Mouse (Mus musculus): Measurements from ENCODE around the gene Trim25.
A peak's percentile ranks its signal among the peaks of the same experiment; 100 is the strongest.
"Not testable (repeated sequence)": the region's sequence is repeated elsewhere in the genome, so short reads cannot be mapped to it uniquely, and the experiment has no call there.

Trim25 gene

DNA sequence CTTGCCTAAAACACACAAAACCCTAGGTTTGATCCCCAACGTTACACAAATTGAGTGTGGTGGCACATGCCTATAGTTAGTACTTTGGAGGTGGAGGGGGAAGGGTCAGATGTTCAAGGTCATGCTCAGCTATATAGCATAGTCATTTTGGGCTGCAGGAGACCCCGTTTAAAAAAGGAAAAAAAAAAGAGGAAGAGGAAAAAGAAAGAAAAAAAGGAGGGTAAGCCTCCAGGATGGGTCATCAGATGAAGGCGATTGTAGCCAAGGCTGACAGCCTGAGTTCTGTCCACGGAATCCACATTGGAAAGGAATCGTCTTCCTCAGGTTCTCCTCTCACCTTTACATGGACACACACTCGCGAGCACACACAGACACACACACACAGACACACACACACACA, 4.7 kb upstream of the Trim25 start:
- DNase-seq (ENCODE audit: low spot score): no peak

GRCm38 (mm10) chr11:88995616-88996015, 3.6 kb upstream of the Trim25 start:
- DNase-seq (ENCODE audit: low spot score): no peak

- peak; percentile 53 for DNase-seq (ENCODE audit: low spot score)
These were observed 2.7 kb upstream of the Trim25 start for GRCm38 (mm10) chr11:88996427-88996826.

DNA sequence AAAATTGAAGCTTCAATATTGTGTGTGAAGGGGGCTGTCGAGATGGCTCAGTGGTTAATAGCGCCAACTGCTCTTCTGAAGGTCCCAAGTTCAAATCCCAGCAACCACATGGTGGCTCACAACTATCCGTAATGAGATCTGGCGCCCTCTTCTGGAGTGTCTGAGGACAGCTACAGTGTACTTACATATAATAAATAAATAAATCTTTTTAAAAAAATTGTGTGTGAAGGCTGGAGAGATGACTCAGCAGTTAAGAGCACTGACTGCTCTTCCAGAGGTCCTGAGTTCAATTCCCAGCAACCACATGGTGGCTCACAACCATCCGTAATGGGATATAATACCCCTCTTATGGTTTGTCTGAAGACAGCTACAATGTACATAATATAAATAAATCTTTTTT, 1.8 kb upstream of the Trim25 start:
- not testable (repeated sequence) for DNase-seq (ENCODE audit: low spot score)

GRCm38 (mm10) chr11:88998406-88998805, 770 bp upstream of the Trim25 start:
- DNase-seq (ENCODE audit: low spot score): no peak

GRCm38 (mm10) chr11:88999723-89000526, 749 bp downstream of the Trim25 start:
- DNase-seq (ENCODE audit: low spot score): no peak

- DNase-seq (ENCODE audit: low spot score): no peak
These were observed 1.3 kb downstream of the Trim25 start for GRCm38 (mm10) chr11:89000527-89000819.

- DNase-seq (ENCODE audit: low spot score): no peak
These were observed 2.4 kb downstream of the Trim25 start for GRCm38 (mm10) chr11:89001569-89001968.

- DNase-seq (ENCODE audit: low spot score): no peak
These were observed 2.9 kb downstream of the Trim25 start for GRCm38 (mm10) chr11:89002068-89002467.

DNA sequence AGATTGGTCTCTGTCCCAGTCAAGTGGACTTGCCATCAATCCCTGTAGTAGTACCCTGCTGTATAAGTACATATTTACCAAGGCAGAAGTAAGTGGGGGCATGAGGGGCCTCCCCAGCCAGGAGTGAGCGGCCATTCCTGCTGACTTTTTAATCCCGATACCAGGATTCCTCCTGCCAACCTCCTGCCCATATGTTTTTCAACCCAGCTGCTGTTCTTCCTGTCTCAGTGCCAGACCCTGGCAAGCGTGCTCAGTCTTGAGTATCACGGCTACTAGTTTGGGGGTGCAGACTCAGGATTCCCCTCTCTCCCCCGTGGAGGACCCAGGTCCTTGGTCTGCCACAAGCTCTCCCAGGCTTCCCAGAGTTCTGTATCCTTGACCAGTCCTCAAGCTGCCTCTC, 3.4 kb downstream of the Trim25 start:
- no peak for DNase-seq (ENCODE audit: low spot score)

GRCm38 (mm10) chr11:89003078-89003477, 3.9 kb downstream of the Trim25 start:
- DNase-seq (ENCODE audit: low spot score): no peak

GRCm38 (mm10) chr11:89003726-89004125, 4.5 kb downstream of the Trim25 start:
- no peak for DNase-seq (ENCODE audit: low spot score)

- no peak for DNase-seq (ENCODE audit: low spot score)
These were observed 6.3 kb downstream of the Trim25 start for GRCm38 (mm10) chr11:89005473-89005872.

DNA sequence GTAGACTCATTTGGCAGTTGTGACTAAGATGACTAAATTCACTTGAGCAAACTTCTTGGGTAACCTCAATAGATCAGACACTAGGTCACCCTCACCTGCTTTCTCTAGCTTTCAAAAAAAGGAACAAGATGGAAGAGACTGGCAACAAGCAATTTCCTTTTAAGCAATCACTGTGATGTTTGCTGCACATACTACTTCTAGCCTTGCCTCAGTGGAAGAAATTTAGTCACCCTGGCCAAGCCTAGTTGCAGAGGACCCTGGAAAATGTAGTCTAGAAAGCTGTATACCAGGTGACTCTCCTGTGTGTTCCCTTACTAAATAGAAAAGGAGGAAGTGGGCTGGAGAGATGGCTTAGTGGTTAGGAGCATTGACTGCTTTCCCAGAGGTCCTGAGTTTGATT, 7.2 kb downstream of the Trim25 start:
- no peak for DNase-seq (ENCODE audit: low spot score)

GRCm38 (mm10) chr11:89007582-89007981, 8.4 kb downstream of the Trim25 start:
- no peak for DNase-seq (ENCODE audit: low spot score)

DNA sequence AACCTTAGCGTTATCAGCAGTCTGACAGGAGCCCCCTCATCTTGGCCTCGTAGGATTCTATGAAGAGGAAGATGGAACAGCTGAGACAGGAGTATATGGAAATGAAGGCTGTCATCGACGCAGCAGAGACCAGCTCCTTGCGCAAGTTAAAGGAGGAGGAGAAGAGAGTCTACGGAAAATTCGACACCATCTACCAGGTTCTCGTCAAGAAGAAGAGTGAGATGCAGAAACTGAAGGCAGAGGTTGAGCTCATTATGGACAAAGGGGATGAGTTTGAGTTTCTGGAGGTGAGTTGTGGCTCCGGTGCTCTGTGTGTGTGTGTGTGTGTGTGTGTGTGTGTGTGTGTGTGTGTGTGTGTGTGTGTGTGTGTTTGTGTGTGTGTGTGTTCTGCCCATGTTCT, 9.9 kb downstream of the Trim25 start:
- no peak for DNase-seq (ENCODE audit: low spot score)

DNA sequence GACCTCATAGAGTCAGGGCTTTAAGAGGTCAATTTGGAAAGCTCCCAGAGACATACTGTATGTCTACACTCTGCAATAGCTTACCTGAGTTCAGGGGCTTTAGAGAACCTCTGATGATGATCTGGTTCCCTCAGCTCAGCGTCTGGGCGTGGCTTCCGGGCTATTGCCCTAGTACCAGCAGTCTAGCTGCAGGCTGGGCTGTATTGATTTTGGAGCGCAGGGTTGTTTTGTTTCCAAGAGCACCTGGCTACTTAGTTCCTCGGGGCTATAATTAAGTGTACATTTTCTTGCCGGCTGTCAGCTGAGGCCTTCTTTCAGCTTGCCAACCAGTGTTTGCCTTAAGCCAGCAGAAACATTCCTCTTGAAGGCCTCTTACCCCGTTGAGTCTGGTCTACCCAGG, 10.3 kb downstream of the Trim25 start:
- no peak for DNase-seq (ENCODE audit: low spot score)

DNA sequence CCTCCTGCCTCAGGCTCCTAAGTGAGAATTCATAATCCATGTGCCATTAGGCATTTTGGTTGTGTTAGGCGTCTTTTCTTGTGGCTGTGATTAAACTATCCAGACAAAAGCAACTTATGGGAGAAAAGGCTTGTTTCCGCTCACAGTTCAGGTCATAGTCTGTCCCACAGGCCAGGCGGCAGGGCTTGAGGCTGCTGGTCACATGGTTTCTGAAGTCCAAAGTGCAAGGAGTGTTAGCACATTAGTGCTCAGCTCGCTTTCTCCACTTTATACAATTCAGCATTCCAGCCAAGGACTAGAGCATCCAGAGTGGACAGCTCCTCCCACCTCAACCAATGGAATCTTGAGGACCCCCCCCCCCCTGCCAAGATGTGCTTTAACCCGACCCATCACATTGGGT, 13.1 kb downstream of the Trim25 start:
- no peak for DNase-seq (ENCODE audit: low spot score)

DNA sequence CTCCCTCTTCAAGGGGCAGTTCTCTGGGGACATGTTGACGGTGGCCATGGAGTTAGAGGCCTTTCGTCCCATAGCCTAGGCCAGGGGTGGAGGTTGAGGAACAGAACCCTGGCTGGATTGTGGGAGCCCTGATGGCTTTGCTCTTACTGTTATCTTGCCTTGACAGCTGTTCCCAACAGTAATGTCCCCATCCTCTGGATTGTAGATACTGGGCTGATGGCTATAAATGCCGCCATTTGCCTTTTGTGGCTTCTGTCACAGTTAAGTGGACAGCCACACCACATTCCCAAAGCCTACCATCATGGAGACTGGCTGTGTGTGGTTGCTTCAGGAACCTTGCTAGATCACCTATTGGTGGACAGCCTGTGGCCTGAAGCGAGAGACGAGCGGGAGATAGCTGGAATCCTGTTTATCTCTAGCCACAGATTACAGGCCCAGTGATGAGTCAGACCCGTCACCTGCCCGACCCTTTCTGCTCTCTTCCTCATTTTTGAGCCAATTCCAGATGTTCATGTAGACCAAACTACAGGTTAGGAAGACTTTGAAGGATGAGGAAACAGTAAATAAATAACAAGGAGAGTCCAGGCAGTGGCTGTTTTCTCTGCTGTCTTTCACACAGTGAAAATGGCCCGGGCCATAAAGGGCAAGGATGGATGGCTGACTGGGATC, 18.5 kb downstream of the Trim25 start:
- DNase-seq (ENCODE audit: low spot score): no peak

GRCm38 (mm10) chr11:89020681-89021305, 21.6 kb downstream of the Trim25 start:
- no peak for DNase-seq (ENCODE audit: low spot score)

GRCm38 (mm10) chr11:89021687-89022086, 22.5 kb downstream of the Trim25 start:
- no peak for DNase-seq (ENCODE audit: low spot score)

DNA sequence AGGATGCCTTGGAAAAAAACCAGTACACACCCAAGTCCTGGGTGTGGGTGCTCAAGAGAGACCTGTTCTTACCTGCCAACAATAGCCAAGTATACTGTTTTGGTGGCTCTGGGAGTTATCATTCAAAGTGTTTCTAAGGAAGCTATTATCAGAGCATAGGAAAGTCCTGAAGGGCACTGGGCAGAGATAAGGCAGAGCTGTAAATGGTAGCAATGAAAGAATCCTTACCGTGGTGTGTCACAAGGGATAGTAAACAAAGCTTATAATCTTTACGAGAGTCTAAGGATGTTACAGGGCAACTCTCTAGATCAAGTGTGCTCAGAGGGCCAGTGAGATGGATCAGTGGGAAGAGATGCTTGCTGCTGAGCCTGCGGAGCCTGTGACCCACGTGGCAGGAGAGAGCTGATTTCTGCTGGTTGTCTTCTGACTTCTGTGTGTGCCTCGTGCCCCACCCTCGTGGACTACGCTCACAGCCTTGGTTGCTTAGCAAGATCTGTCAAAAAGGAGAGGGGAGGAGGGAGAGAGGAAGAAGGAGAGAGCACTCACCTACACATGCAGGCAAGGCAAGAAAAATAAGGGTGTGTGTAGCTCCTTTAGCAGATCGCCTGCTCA, 23.1 kb downstream of the Trim25 start:
- no peak for DNase-seq (ENCODE audit: low spot score)

GRCm38 (mm10) chr11:89023477-89023876, 24.3 kb downstream of the Trim25 start:
- DNase-seq (ENCODE audit: low spot score): no peak
